Mouse (Mus musculus): Measurements from ENCODE around the gene Arhgef25. TPM values are rescaled to one million over a fixed set of nuclear protein-coding genes. Genes with fewer than 3 reads are reported as not detected.
"Not testable (repeated sequence)": the region's sequence is repeated elsewhere in the genome, so short reads cannot be mapped to it uniquely, and the experiment has no call there.

The Arhgef25 gene
- polyA plus RNA-seq, 1 experiment from 2014 or later: 8.2 TPM

DNA sequence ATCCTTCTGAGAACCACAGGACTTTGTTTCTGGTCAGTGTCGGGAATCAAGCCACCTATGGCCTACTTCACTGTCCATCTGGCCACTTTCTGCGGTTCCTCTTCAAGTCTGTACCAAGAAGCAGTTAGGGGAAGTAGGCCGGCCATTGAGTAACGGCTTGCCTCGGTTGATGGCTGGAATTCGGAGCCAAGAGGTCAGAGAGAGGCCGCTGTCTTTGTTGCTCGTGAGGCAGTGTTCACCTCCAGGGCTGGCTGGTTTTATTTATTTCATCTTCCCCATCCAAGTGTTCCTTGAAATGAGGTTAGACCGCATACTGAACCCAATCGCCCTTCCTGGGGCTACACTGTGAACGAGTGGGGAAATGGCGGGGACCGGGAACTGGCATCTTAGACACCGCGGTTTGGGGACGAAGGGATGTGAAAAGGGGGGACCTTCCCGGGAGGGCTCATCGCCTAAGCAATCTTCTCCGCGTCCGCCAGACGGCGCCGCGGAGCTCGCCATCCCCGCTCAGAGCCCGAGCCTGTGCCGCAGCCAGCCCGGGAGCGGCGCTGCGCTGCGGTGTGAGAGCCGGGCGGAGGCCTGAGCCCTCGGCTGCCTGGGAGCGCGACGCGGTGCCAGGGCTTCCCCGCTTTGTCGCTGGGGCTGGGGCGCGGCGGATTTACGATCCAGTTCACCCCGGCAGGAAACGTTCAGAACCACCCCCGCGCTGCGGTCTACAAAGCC is 25.1 kb downstream of the Arhgef25 start, which contains the start of gene B4galnt1:
Gene B4galnt1 (plus strand): TSS at position 595 of the 723 bp plus-strand sequence.
- Histone ChIP-seq H3K4me3 (replicated peaks) (peak within 1 kb of the TSS; percentile 67), H3K9ac (peak within 1 kb of the TSS; percentile 81), H3K27ac (peak within 1 kb of the TSS; percentile 72), H3K36me3 (no peaks in the 10 kb centered on the region), H3K4me2 (peak within 1 kb of the TSS; percentile 98), H3K9me3 (replicated peaks) (no peaks in the 10 kb centered on the region), H3K27me3 (peaks cover 69% of the 10 kb centered on the region), H3K4me1 (replicated peaks) (peaks cover 41% of the 10 kb centered on the region)
- ATAC-seq (ENCODE audit: low read depth) (peak; percentile 83), DNase-seq (peak; percentile 70)
- WGBS (ENCODE audit: insufficient replicate concordance): 2% methylated on average over 52 of the region's 52 CpGs

DNA sequence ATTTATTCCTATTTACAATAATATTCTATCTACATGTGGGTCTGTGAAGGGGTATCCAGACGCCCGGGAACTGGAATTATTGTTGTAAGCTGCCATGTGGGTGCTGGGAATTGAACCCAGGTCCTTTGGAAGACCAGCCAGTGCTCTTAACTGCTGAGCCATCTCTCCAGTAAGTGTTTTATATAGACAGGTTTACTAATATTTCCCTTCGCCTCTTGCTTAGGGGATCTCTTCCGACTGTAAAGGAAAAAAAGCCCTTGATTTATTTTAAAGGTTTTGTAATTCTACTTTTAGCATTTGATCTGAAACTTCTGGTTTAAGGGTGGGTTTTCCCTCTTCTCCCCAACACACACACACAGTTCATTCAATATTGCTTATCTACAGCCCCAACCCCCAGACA is 25.7 kb downstream of the Arhgef25 start:
- Histone ChIP-seq H3K36me3 (no peaks in the 10 kb centered on the region), H3K4me2 (peak overlapping the region; percentile 98; the same call in 1 of the 2 replicates), H3K4me3 (replicated peaks) (no peak overlapping the region), H3K9me3 (replicated peaks) (no peaks in the 10 kb centered on the region), H3K9ac (no peak overlapping the region; the same call in 1 of the 2 replicates), H3K27me3 (peaks cover 63% of the 10 kb centered on the region), H3K27ac (peak overlapping the region; percentile 40; the same call in 1 of the 2 replicates), H3K4me1 (replicated peaks) (peaks cover 36% of the 10 kb centered on the region)
- ATAC-seq (ENCODE audit: low read depth) (no peak), DNase-seq (no peak)
- WGBS (ENCODE audit: insufficient replicate concordance): 73% methylated on average over 4 of the region's 4 CpGs

DNA sequence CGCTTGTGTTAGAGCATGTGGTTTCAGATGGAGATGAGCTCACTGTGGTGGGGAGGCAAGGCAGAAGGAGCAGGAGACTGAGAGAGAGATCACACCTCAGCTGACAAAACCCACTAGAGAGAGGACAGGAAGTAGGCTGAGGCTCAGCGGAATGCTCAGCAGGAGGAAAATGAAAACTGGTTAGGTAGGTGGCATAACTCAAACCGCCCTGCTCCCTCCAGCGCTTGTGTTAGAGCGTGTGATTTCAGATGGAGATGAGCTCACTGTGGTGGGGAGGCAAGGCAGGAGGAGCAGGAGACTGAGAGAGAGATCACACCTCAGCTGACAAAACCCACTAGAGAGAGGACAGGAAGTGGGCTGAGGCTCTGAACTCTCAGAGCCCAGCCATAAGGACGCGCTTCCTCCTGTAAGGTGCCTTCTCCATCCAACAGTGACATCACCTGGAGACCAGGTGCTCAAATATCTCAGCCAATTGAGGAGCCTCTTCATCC is 27.1 kb downstream of the Arhgef25 start:
- not testable (repeated sequence) for DNase-seq; H3K36me3 ChIP-seq; ATAC-seq (ENCODE audit: low read depth); H3K9ac ChIP-seq; H3K4me2 ChIP-seq; H3K9me3 ChIP-seq (replicated peaks); H3K27ac ChIP-seq; H3K4me3 ChIP-seq (replicated peaks)
- 41% methylated on average over 7 of the region's 7 CpGs for WGBS (ENCODE audit: insufficient replicate concordance)
- peaks cover 44% of the 10 kb centered on the region for H3K4me1 ChIP-seq (replicated peaks)
- H3K27me3 ChIP-seq: peaks cover 53% of the 10 kb centered on the region

DNA sequence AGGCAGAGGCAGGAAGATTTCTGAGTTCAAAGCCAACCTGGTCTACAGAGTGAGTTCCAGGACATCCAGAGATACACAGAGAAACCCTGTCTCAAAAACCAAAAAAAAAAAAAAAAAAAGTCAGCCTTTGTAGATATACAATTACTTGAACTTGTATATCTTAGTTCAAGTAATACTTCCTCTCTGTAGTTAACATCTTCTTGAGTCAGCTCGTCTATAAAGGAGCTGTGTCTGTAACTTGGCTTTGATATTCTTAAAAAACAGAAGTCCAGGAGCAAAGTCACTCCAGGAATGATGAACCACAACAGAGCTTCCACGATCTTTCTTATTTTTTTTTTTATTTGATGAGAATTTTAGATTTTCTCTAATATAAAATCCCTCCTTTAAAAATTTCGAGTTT is 29.2 kb downstream of the Arhgef25 start:
- peaks cover 23% of the 10 kb centered on the region for H3K4me1 ChIP-seq (replicated peaks)
- H3K4me2 ChIP-seq: no peak overlapping the region
- DNase-seq: no peak
- ATAC-seq (ENCODE audit: low read depth): no peak
- WGBS (ENCODE audit: insufficient replicate concordance): 44% methylated on average over 3 of the region's 3 CpGs
- no peaks in the 10 kb centered on the region for H3K36me3 ChIP-seq
- H3K27me3 ChIP-seq: peaks cover 32% of the 10 kb centered on the region
- no peaks in the 10 kb centered on the region for H3K9me3 ChIP-seq (replicated peaks)
- no peak overlapping the region for H3K9ac ChIP-seq
- H3K4me3 ChIP-seq (replicated peaks): no peak overlapping the region
- H3K27ac ChIP-seq: no peak overlapping the region

DNA sequence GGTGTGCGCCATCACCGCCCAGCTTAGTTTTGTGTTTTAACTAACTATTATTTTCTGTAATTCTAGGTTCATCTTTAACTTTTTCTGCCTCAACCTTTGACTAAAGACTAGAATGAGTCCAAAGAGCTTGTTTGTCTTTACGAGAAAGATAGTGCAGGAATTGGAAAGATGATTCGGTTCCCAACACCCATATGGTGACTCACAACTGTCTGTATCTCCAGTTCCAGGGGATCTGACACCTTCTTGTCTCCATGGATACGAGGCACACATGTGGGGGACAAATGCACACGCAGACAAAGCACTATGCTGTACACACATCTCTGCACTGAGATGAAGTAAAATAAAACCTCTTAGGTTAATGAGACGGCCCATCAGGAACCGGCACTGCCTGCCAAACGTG is 29.8 kb downstream of the Arhgef25 start:
- no peak for ATAC-seq (ENCODE audit: low read depth)
- H3K9ac ChIP-seq: no peak overlapping the region
- H3K9me3 ChIP-seq (replicated peaks): no peaks in the 10 kb centered on the region
- no peaks in the 10 kb centered on the region for H3K36me3 ChIP-seq
- no peak overlapping the region for H3K4me2 ChIP-seq
- no peak for DNase-seq
- peaks cover 25% of the 10 kb centered on the region for H3K27me3 ChIP-seq
- WGBS (ENCODE audit: insufficient replicate concordance): 76% methylated on average over 9 of the region's 9 CpGs
- H3K27ac ChIP-seq: no peak overlapping the region
- no peak overlapping the region for H3K4me3 ChIP-seq (replicated peaks)
- H3K4me1 ChIP-seq (replicated peaks): peaks cover 17% of the 10 kb centered on the region

DNA sequence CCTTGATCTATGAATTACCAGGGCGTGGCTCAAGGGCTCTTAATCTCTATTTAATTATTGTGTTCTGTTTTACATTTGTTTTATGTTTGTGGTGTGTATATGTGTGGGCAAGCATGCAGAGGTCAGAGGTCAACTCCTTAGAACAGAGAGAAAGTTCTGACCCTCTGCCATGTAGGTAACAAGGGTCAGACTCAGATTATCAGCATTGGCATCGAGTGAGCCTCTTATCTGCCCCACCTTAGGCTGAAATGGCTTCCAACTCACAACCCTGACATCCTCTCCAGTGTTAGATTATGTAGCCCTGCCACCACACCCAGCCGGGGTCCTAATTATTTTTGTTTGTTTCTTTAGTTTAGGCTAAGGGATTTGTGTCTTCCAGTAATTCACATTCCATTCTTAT is 31.4 kb downstream of the Arhgef25 start:
- Histone ChIP-seq H3K27me3 (peaks cover 9% of the 10 kb centered on the region; the same call in 1 of the 2 replicates), H3K4me3 (replicated peaks) (no peak overlapping the region), H3K4me1 (replicated peaks) (peaks cover 9% of the 10 kb centered on the region), H3K9ac (no peak overlapping the region), H3K36me3 (no peaks in the 10 kb centered on the region), H3K9me3 (replicated peaks) (no peaks in the 10 kb centered on the region), H3K4me2 (no peak overlapping the region), H3K27ac (no peak overlapping the region)
- no peak for ATAC-seq (ENCODE audit: low read depth)
- no peak for DNase-seq
- WGBS (ENCODE audit: insufficient replicate concordance): 42% methylated on average over 3 of the region's 3 CpGs

DNA sequence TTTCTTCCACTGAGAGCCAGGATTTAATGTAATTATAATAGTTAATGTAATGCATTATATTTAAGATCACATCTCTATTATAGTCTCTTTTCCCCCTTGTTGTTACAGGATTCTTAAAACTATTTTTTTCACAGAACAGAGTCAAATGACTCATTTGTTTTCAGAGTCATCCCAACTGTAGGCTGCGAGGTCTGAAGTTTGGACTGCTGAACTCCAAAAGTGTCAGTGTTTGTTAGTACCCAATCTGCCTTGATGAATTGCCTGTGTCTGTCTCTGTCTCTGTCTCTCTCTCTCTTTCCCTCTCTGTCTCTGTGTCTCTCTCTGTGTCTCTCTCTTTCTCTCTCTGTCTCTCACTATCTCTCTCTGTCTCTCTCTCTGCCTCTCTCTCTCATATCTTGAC is 33.4 kb downstream of the Arhgef25 start:
- Histone ChIP-seq H3K4me2 (no peak overlapping the region), H3K9ac (no peak overlapping the region), H3K4me1 (replicated peaks) (peaks cover 11% of the 10 kb centered on the region), H3K36me3 (no peaks in the 10 kb centered on the region), H3K4me3 (replicated peaks) (no peak overlapping the region), H3K27ac (no peak overlapping the region), H3K9me3 (replicated peaks) (no peaks in the 10 kb centered on the region), H3K27me3 (no peaks in the 10 kb centered on the region)
- no peak for ATAC-seq (ENCODE audit: low read depth)
- 66% methylated on average over 1 of the region's 1 CpGs for WGBS (ENCODE audit: insufficient replicate concordance)
- no peak for DNase-seq

DNA sequence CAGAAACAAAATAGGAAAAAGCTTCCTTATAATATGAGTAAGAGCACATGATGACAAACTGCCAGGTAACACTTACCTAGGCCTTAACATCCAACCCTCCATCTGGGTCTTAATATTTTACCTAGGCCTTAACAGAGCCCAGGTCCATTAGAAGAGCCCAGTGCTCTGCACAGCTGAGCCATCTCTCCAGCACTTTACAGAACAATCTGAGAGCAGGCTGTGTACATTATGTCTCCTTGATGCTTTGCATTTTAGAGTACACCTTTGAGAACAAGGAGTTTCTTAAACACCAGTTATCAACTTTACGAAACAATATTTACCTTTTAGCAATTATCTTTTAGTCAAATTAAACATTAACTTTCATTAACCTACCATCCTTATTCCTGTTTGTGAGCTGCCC is 33.8 kb downstream of the Arhgef25 start:
- 60% methylated on average over 1 of the region's 1 CpGs for WGBS (ENCODE audit: insufficient replicate concordance)
- Histone ChIP-seq H3K27me3 (no peaks in the 10 kb centered on the region), H3K4me1 (replicated peaks) (peaks cover 15% of the 10 kb centered on the region), H3K4me3 (replicated peaks) (no peak overlapping the region), H3K9ac (no peak overlapping the region), H3K27ac (no peak overlapping the region), H3K4me2 (no peak overlapping the region), H3K36me3 (no peaks in the 10 kb centered on the region), H3K9me3 (replicated peaks) (no peaks in the 10 kb centered on the region)
- DNase-seq (no peak), ATAC-seq (ENCODE audit: low read depth) (no peak)

DNA sequence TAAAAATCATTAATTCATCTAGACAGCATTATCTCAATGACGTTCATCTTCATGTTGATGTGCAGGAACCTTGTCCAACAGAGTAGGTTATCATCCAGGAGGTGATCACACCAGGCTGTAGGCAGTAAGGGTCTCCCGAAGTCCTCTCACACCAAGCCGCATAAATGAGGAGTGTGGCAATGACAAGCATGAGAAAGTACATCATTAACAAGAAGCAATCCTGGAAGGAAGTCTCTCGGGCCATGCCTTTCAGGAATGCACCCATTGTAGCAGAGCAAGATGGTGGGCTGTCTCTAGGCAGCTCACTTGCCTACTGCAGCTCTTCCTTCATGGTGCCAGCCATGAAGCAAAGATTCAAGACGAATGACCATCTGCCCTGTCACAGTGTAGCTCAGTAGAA is 35.2 kb downstream of the Arhgef25 start:
- Histone ChIP-seq H3K4me2 (no peak overlapping the region), H3K27ac (no peak overlapping the region), H3K4me3 (replicated peaks) (no peak overlapping the region), H3K27me3 (no peaks in the 10 kb centered on the region), H3K36me3 (no peaks in the 10 kb centered on the region), H3K4me1 (replicated peaks) (peaks cover 22% of the 10 kb centered on the region), H3K9me3 (replicated peaks) (no peaks in the 10 kb centered on the region), H3K9ac (no peak overlapping the region)
- DNase-seq: no peak
- ATAC-seq (ENCODE audit: low read depth): no peak
- WGBS (ENCODE audit: insufficient replicate concordance): 70% methylated on average over 5 of the region's 5 CpGs

DNA sequence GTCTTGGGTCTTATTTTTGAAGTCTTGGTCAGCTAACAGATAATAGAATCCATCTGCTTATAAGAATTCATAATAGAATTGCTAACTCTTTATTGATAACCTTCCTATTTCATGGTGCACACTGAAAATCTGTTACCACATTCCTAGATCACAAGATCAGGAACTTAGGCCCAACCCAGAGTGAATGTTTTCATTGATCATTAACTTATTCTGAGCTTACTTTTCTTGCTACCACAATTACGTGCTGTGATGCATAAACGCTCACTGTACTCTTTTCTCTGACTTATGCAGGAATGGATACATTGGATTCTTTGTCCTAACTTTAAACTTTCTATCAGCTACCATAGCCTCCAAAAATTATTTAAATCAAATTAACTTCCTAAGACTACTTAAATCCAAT is 35.6 kb downstream of the Arhgef25 start:
- no peak overlapping the region for H3K9ac ChIP-seq
- H3K9me3 ChIP-seq (replicated peaks): no peaks in the 10 kb centered on the region
- no peak for ATAC-seq (ENCODE audit: low read depth)
- H3K4me1 ChIP-seq (replicated peaks): peaks cover 22% of the 10 kb centered on the region
- no peak for DNase-seq
- H3K36me3 ChIP-seq: no peaks in the 10 kb centered on the region
- no peaks in the 10 kb centered on the region for H3K27me3 ChIP-seq
- H3K4me2 ChIP-seq: no peak overlapping the region
- WGBS (ENCODE audit: insufficient replicate concordance): 70% methylated on average over 2 of the region's 2 CpGs
- H3K27ac ChIP-seq: no peak overlapping the region
- no peak overlapping the region for H3K4me3 ChIP-seq (replicated peaks)

DNA sequence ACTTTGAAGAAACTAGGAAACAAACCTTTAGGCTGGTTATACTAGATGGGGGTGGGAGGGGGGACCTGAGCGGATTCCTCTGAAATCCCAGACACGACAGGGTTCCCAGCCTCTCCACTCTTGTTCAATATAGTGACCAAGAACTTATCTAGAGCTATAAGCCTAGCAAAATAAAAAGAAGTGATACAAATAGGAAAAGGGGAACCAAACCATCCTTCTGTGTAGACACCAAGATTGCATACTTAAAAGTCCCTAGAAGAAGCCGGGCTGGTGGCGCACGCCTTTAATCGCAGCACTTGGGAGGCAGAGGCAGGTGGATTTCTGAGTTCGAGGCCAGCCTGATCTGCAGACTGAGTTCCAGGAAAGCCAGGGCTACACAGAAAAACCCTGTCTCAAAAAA is 36.6 kb downstream of the Arhgef25 start:
- Histone ChIP-seq H3K9ac (no peak overlapping the region), H3K4me1 (replicated peaks) (peaks cover 15% of the 10 kb centered on the region), H3K36me3 (no peaks in the 10 kb centered on the region), H3K4me2 (no peak overlapping the region), H3K9me3 (replicated peaks) (no peaks in the 10 kb centered on the region), H3K4me3 (replicated peaks) (no peak overlapping the region), H3K27ac (no peak overlapping the region), H3K27me3 (no peaks in the 10 kb centered on the region)
- ATAC-seq (ENCODE audit: low read depth): no peak
- WGBS (ENCODE audit: insufficient replicate concordance): 84% methylated on average over 7 of the region's 7 CpGs
- no peak for DNase-seq

DNA sequence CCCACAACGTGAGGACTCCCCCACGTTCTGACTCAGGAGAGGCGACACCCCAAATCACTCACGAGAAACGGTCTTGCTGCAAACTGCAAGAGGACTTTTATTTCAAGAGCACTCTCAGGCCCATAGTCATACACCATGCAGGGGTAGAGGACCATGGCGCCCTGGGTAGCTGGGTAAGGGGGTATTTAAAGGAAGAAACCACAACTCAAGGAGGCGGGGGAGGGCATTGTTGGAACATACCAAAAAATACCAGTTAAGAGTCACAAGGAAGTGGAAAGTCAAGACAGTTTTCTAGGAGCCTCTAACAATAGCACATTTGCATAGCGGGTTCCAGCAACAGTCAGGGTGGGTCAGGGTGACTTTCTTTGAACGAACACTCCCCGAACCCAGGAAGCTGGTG is 37.3 kb downstream of the Arhgef25 start:
- not testable (repeated sequence) for ATAC-seq (ENCODE audit: low read depth); H3K27ac ChIP-seq
- 70% methylated on average over 10 of the region's 10 CpGs for WGBS (ENCODE audit: insufficient replicate concordance)

More for the DNA sequence above, 37.3 kb downstream of the Arhgef25 start:
- not testable (repeated sequence) for H3K9me3 ChIP-seq (replicated peaks); H3K36me3 ChIP-seq; DNase-seq; H3K4me3 ChIP-seq (replicated peaks); H3K27me3 ChIP-seq; H3K9ac ChIP-seq; H3K4me2 ChIP-seq
- H3K4me1 ChIP-seq (replicated peaks): peaks cover 13% of the 10 kb centered on the region

Measured in liver, embryonic 13.5 days (tissue).